Mouse (Mus musculus) olfactory bulb, adult 2 months (tissue): ENCODE measurements around the gene Capn5.

Experiments used
- CTCF ChIP-seq: fragments of 200-500 bp; IDR thresholded peaks from 2 replicates; pipeline ENCODE4 v1.5.1; 2012; ENCODE audit warnings: low read depth, mild to moderate bottlenecking, low read length, moderate library complexity; ENCODE audit not compliant: insufficient read depth
- POLR2A ChIP-seq: fragments of 200-500 bp; IDR thresholded peaks from 2 replicates; pipeline ENCODE4 v1.6.1; 2012; ENCODE audit warnings: mild to moderate bottlenecking, low read depth, low read length, moderate library complexity; ENCODE audit not compliant: insufficient read depth

DNA sequence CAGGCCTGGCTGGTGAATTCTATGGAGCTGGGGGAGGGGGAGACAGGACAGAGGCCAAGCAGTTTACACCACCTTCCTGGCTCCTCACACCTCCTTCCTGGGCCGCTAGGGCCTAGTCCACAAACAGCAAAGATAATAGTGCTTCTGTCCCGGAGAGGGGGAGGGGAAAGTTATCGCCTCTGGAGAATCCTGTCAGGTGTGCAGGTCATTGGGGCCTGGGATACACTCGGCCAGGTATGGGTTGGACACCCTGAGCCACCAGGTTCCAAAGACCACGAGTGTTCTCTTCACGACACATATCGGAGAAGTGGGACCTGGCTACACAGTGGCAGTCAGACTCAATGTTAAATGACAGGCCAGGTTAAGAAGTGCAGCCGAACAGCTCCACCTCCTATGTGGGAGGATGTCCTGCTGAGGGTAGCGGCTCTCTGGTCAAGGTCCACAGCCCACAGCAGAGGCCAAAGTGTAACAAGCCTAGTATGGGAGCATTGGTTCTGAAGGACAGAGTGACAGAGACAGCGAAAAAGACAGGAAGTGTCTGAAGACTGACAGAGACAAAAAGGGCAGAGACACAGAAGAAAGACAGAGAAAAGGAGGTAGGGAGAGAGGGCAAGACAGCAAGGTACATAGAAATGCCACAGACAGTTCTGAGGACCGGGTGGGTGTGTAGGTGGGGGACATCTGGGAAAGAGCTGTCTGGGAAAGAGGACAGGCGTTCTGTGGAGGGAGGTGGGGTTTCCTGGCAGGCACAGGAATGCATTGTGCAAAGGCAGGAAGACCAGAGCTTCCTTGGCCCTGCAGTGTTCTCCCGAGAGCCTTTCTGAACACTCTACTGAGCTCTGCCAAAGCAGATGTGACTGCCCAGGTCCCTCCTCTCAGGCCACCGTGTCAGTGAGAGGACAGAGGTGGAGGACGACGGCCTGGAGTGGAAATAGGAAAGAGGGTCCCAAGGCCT is 73.3 kb downstream of the Capn5 start:
- TF ChIP-seq CTCF: no peak
- TF ChIP-seq POLR2A: no peak
